Mouse (Mus musculus) forebrain, embryonic 16.5 days (tissue): ENCODE results near the gene Btbd9. TPM values are rescaled to one million over a fixed set of nuclear protein-coding genes. Genes with fewer than 3 reads are reported as not detected.

Source experiments
- ATAC-seq: fragments of 200-750 bp; cut with Nextera tagmentation; 2 replicates; pipeline ENCODE4 v1.8.0; 2017; ENCODE audit warnings: mild to moderate bottlenecking, moderate library complexity
- H3K27ac ChIP-seq: fragments of 300-500 bp; sonication (generic); 2 replicates; pipeline ENCODE4 v1.5.1; 2014; ENCODE audit warnings: low read length, control low read depth
- H3K27me3 ChIP-seq: fragments of 300-500 bp; sonication (generic); replicated peaks from 2 replicates; pipeline ENCODE4 v1.6.1; 2014; ENCODE audit warnings: low read length; ENCODE audit not compliant: control insufficient read depth, insufficient read depth
- H3K36me3 ChIP-seq: fragments of 300-500 bp; sonication (generic); 2 replicates; pipeline ENCODE4 v1.6.1; 2014; ENCODE audit not compliant: control insufficient read depth, insufficient read depth
- H3K4me1 ChIP-seq: fragments of 300-500 bp; sonication (generic); replicated peaks from 2 replicates; pipeline ENCODE4 v1.6.1; 2014; ENCODE audit warnings: low read length; ENCODE audit not compliant: control insufficient read depth, insufficient read depth
- H3K4me2 ChIP-seq: fragments of 300-500 bp; sonication (generic); 2 replicates; pipeline ENCODE4 v1.6.1; 2014; ENCODE audit warnings: mild to moderate bottlenecking, low read length, control low read depth
- H3K4me3 ChIP-seq: fragments of 300-500 bp; sonication (generic); replicated peaks from 2 replicates; pipeline ENCODE4 v1.5.1; 2014; ENCODE audit warnings: mild to moderate bottlenecking, low read length, control low read depth
- H3K9ac ChIP-seq: fragments of 300-500 bp; sonication (generic); replicated peaks from 2 replicates; pipeline ENCODE4 v1.6.1; 2014; ENCODE audit warnings: low read depth, low read length, control low read depth
- H3K9me3 ChIP-seq: fragments of 300-500 bp; sonication (generic); 2 replicates; pipeline ENCODE4 v1.6.1; 2016; ENCODE audit warnings: low read length; ENCODE audit not compliant: control insufficient read depth
- WGBS: fragments of 180-500 bp; shearing (Covaris S2); extraction: QIAGEN DNeasy Blood & Tissue Kit; methylation state at CpG from one replicate; pipeline ENCODE4 v1.1.7; 2014; 5-methylcytosine and 5-hydroxymethylcytosine counted together
- polyA plus RNA-seq: library from polyadenylated mRNA; unstranded; fragments of >200 nt; fragmentation: Nextera tagmentation; extraction: Ambion mirVana; gene quantifications from 2 replicates; pipeline ENCODE4 v1.2.1, GENCODE M21; 2015

Btbd9 gene
- polyA plus RNA-seq, 1 experiment from 2014 or later, result 141 TPM

DNA sequence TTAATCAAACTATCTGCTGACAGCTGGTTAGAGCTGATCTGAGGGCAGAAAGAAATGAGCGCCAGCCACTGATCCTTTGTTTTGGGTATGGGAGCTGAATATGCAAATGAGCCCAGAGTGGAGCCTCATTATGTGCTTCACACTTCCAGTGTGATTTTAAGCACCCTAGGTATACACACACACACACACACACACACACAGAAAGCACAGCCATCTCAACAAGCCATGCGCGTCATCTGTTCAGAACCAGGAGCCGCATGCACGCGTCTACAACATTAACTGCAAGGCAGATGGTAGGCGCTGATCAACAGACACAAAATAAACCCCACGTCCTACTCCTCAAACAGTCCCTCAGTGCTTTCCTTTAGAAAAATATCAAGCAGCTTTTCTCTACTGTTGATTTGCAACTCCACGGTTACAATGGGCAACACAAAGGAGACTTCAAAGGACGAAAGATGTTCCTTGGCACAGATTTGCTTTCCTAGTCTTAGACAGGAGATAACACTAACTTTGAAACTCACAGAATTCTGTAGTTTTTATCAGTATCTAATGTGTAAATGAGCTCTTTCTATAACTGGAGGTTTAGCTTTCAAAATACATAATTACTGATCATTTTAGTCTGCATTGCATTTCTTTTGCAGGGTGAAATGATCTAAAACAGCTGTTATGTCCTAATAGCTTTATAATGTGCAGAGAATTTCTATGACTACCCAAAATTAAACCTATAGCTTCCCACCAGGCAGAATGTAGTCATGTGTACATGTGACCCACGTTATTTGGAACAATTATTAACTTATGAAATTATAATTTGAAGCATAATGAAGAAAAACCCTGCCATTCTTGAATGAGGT lies 78.5 kb downstream of the Btbd9 start:
- WGBS, result 12% methylated on average over 11 of the region's 11 CpGs
- Histone ChIP-seq H3K4me2 (peak overlapping the region; percentile 23; the same call in 1 of the 2 replicates), H3K9ac (no peak overlapping the region)

DNA sequence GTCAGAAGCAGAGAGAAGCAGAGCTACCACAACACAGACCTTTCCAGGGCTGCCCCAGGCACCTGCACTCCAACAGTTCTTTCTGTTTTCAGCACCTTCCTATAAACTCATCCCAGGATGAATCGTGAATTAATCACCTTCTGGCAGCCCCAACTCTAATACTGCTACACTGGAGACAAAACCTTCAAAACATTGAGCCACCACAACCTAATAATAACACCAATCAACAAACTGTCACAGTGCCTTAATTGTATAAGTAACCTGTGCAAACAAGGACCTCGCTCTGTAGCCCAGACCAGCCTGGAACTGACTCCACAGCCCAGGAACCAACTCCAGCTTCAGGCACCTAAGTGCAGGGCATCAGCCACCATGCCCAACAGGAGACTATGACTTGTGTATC lies 80.7 kb downstream of the Btbd9 start:
- Histone ChIP-seq H3K9me3 (no peaks in the 10 kb centered on the region), H3K4me3 (no peak overlapping the region), H3K36me3 (no peaks in the 10 kb centered on the region), H3K27ac (no peak overlapping the region), H3K4me1 (peaks cover 20% of the 10 kb centered on the region), H3K4me2 (no peak overlapping the region), H3K9ac (no peak overlapping the region), H3K27me3 (no peaks in the 10 kb centered on the region)
- WGBS, result 51% methylated on average over 2 of the region's 2 CpGs
- ATAC-seq, result no peak

More for the DNA sequence above, 78.5 kb downstream of the Btbd9 start:
- no peaks in the 10 kb centered on the region for H3K36me3 ChIP-seq
- ATAC-seq, result peak; percentile 93
- H3K27me3 ChIP-seq, result no peaks in the 10 kb centered on the region
- H3K4me1 ChIP-seq, result peaks cover 20% of the 10 kb centered on the region
- H3K27ac ChIP-seq, result peak overlapping the region; percentile 81
- H3K4me3 ChIP-seq, result no peak overlapping the region
- H3K9me3 ChIP-seq, result no peaks in the 10 kb centered on the region

DNA sequence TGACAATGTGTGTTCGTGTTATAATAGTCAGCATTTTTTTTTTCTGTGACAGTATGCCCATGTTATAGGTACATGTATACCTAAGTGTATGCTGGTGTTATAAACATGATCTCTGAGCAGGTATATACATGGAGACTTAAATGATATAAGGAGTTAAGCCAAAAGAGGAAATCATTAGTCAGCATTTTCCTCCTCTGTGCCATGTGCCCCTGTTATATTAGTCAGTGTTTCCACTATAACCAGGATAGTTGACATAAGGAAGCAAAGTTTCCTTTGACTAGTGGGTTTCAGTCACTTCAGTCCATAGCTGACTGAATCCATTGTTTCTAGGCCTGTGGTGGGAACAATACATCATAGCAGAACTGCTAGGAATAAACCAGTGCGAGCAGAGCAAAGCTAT lies 81.1 kb downstream of the Btbd9 start:
- ATAC-seq, result no peak
- no peak overlapping the region for H3K4me2 ChIP-seq
- no peak overlapping the region for H3K4me3 ChIP-seq
- peaks cover 20% of the 10 kb centered on the region for H3K4me1 ChIP-seq
- no peak overlapping the region for H3K27ac ChIP-seq
- no peaks in the 10 kb centered on the region for H3K36me3 ChIP-seq
- H3K27me3 ChIP-seq, result no peaks in the 10 kb centered on the region
- no peak overlapping the region for H3K9ac ChIP-seq
- no peaks in the 10 kb centered on the region for H3K9me3 ChIP-seq
- 62% methylated on average over 2 of the region's 2 CpGs for WGBS

DNA sequence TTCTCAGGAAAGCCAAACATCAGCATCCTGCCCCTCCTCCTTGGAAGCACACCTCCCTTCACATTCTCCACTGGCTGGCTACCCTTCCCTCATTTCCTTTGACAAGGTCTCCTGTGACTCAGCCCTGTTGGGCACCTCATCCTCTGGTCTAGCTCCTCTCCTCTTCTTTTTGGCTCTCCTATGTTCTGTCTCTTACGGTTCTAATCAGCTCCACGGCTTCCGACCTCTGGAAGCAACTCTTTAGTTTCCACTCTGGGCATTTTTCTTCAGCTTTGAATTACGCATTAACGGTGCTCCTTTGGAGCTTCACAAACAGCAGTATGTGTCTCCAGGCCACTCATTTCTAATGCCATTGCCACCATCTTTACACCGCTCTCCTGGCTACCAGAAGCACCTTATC lies 82.8 kb downstream of the Btbd9 start:
- Histone ChIP-seq H3K27ac (no peak overlapping the region), H3K27me3 (no peaks in the 10 kb centered on the region), H3K9ac (no peak overlapping the region), H3K4me1 (peaks cover 25% of the 10 kb centered on the region), H3K36me3 (no peaks in the 10 kb centered on the region), H3K4me2 (no peak overlapping the region), H3K4me3 (no peak overlapping the region), H3K9me3 (no peaks in the 10 kb centered on the region)
- 91% methylated on average over 6 of the region's 6 CpGs for WGBS
- no peak for ATAC-seq

- no peaks in the 10 kb centered on the region for H3K9me3 ChIP-seq
- H3K27ac ChIP-seq, result no peak overlapping the region
- H3K36me3 ChIP-seq, result no peaks in the 10 kb centered on the region
- H3K4me1 ChIP-seq, result peaks cover 15% of the 10 kb centered on the region
- no peak for ATAC-seq
- no peaks in the 10 kb centered on the region for H3K27me3 ChIP-seq
- no peak overlapping the region for H3K9ac ChIP-seq
- H3K4me3 ChIP-seq, result no peak overlapping the region
- WGBS, result 95% methylated on average over 5 of the region's 5 CpGs
- H3K4me2 ChIP-seq, result no peak overlapping the region
These were observed 84.1 kb downstream of the Btbd9 start for GRCm38 (mm10) chr17:30492191-30492590.

GRCm38 (mm10) chr17:30491601-30492000 lies 84.7 kb downstream of the Btbd9 start:
- no peak for ATAC-seq
- no peak overlapping the region for H3K9ac ChIP-seq
- 97% methylated on average over 8 of the region's 8 CpGs for WGBS
- no peaks in the 10 kb centered on the region for H3K27me3 ChIP-seq
- H3K4me2 ChIP-seq, result no peak overlapping the region
- H3K4me1 ChIP-seq, result peaks cover 12% of the 10 kb centered on the region
- no peak overlapping the region for H3K27ac ChIP-seq
- H3K36me3 ChIP-seq, result no peaks in the 10 kb centered on the region
- no peak overlapping the region for H3K4me3 ChIP-seq
- H3K9me3 ChIP-seq, result no peaks in the 10 kb centered on the region

GRCm38 (mm10) chr17:30490601-30491000 lies 85.7 kb downstream of the Btbd9 start:
- Histone ChIP-seq H3K27me3 (no peaks in the 10 kb centered on the region), H3K4me1 (peaks cover 11% of the 10 kb centered on the region), H3K4me2 (no peak overlapping the region), H3K27ac (no peak overlapping the region), H3K4me3 (no peak overlapping the region), H3K9me3 (no peaks in the 10 kb centered on the region), H3K9ac (no peak overlapping the region), H3K36me3 (no peaks in the 10 kb centered on the region)
- WGBS, result 81% methylated on average over 7 of the region's 7 CpGs
- no peak for ATAC-seq

DNA sequence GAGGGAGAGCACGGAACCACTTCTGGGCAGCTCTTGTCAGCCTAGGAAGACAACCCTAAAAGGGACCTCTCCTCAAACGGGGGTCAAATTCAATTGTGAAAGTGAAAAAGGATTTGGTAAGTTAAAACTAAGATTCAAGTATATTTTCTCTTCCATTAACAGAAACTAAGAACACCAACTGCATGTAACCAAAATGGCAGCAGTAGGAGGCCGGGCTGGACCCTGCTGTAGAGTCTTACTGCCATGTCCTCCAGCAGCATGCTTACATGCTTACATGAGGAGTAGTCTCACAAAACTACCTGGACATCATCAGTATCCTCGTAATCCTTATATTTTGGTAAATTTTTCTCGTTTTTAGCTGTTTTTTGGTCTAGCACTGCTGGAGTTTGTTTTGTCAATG lies 86.2 kb downstream of the Btbd9 start:
- Histone ChIP-seq H3K9ac (no peak overlapping the region; the same call in 1 of the 2 replicates), H3K27me3 (no peaks in the 10 kb centered on the region), H3K9me3 (no peaks in the 10 kb centered on the region), H3K4me2 (no peak overlapping the region), H3K4me3 (no peak overlapping the region), H3K36me3 (no peaks in the 10 kb centered on the region), H3K4me1 (peaks cover 8% of the 10 kb centered on the region), H3K27ac (no peak overlapping the region; the same call in 1 of the 2 replicates)
- no peak for ATAC-seq
- 75% methylated on average over 5 of the region's 5 CpGs for WGBS

- ATAC-seq, result no peak
These were observed 86.7 kb downstream of the Btbd9 start for GRCm38 (mm10) chr17:30489629-30490028.

More at GRCm38 (mm10) chr17:30489629-30490028, 86.7 kb downstream of the Btbd9 start:
- Histone ChIP-seq H3K36me3 (no peaks in the 10 kb centered on the region), H3K9ac (no peak overlapping the region; the same call in 1 of the 2 replicates), H3K4me2 (no peak overlapping the region), H3K27me3 (no peaks in the 10 kb centered on the region), H3K9me3 (no peaks in the 10 kb centered on the region), H3K27ac (peak overlapping the region; percentile 8; the same call in 1 of the 2 replicates), H3K4me3 (no peak overlapping the region), H3K4me1 (peaks cover 8% of the 10 kb centered on the region)
- WGBS, result 6% methylated on average over 7 of the region's 7 CpGs
